Mouse (Mus musculus): ENCODE measurements around the gene Polr2c.

DNA sequence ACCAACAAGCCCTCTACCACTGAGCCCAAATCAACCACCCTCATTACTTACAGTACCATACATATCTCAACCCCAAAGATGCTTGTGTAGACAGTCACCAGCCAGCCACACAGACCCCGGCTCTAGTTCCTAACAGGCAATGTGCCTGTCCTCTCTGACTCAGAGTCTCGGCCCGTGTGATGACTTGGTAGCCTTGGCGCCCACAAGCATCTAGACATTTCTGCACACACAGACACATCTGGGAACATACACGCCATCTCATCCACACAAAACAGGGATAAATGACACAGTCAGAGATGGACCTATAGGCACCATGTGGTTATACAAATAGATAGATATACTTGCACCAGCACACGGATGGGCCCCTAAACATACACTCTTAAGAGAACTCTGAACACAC lies 57.0 kb downstream of the Polr2c start:
- TF ChIP-seq EP300 (IDR thresholded peaks at IDR 0.05; ENCODE audit: insufficient read depth, low read depth, low read length) (no peak), CTCF (IDR thresholded peaks at IDR 0.05; ENCODE audit: low read depth, low read length) (no peak), POLR2A (IDR thresholded peaks at IDR 0.05; ENCODE audit: insufficient read depth, low read length) (no peak)
